Comparison of ENCODE assay signal across 8 mouse cellular contexts in genomic region chr13:55599566-55600540, GRCm38 (mm10). TPM values are rescaled to one million over a fixed set of nuclear protein-coding genes. Genes with fewer than 3 reads are reported as not detected.
DNase-seq lines count a peak whose midpoint lies in the region; ATAC-seq lines count a peak whose summit lies in the region.

Gene B4galt7, plus strand, starts transcription at chr13:55599896.

- peaks cover 63% of the 10 kb centered on the region for H3K36me3 ChIP-seq in megakaryocyte, embryonic 14.5 days (replicated peaks; ENCODE audit: low read length)

- peak; percentile 80 for DNase-seq in ZHBTc4 (ENCODE audit: low read depth, low spot score)
- peak; percentile 89 for DNase-seq in gastrocnemius, postnatal 10 days
- DNase-seq in induced T-regulatory cell, adult 2 months (ENCODE audit: low read depth) = peak; percentile 85
- peak; percentile 72 to 77 for DNase-seq in left cerebral cortex, adult 8-10 months (ENCODE audit: low spot score in 2 of 2)
- DNase-seq in right cerebral cortex, adult 2 months (ENCODE audit: low spot score in 2 of 2) = peak; percentile 82 to 87
- DNase-seq in urinary bladder, postnatal 14 days (ENCODE audit: low spot score) = peak; percentile 84

- peak within 1 kb of the TSS; percentile 99 for H3K4me3 ChIP-seq in megakaryocyte, embryonic 14.5 days (replicated peaks)

- peak; percentile 68 for ATAC-seq in common myeloid progenitor, adult 5-6 weeks (replicated peaks; ENCODE audit: low read depth, poor library complexity, severe bottlenecking)

- no peaks in the 10 kb centered on the region for H3K9me3 ChIP-seq in megakaryocyte, embryonic 14.5 days

- no peaks in the 10 kb centered on the region for H3K27me3 ChIP-seq in megakaryocyte, embryonic 14.5 days (replicated peaks)

- H3K4me1 ChIP-seq in megakaryocyte, embryonic 14.5 days = peaks cover 62% of the 10 kb centered on the region

RNA-seq across cellular contexts. Expression of gene B4galt7, which starts in this region (rescaled TPM):
- total RNA-seq in common myeloid progenitor, adult 5-6 weeks (2017) = 13.3 and 14.2 TPM in 2 replicates
- 1 to 10 TPM; 8.3 to 9.2 TPM for total RNA-seq in gastrocnemius, postnatal 10 days (2021)
- total RNA-seq in left cerebral cortex, adult 8-10 months (2022) = 10 to 100 TPM; 24.5 to 26.2 (median 25.5) TPM
- 11.6 and 13.8 TPM in 2 replicates for polyA plus RNA-seq in megakaryocyte, embryonic 14.5 days (2012; ENCODE audit: insufficient read depth, low replicate concordance)

Comparison
In these comparisons a context has a peak if more than half of its experiments do, and no peak if none do; other contexts are left out.
1. Peak in every context shown above with its lines: DNase-seq, ATAC-seq and H3K4me3 ChIP-seq.